Mouse (Mus musculus) gastrocnemius, postnatal 10 days (tissue): ENCODE measurements around the gene Col5a3. TPM values are rescaled to one million over a fixed set of nuclear protein-coding genes. Genes with fewer than 3 reads are reported as not detected.
"Not testable (repeated sequence)": the region's sequence is repeated elsewhere in the genome, so short reads cannot be mapped to it uniquely, and the experiment has no call there.

Experiments used
- DNase-seq: peaks from one replicate; pipeline ENCODE4 v3.0.0; 2021; ENCODE audit warnings: mixed read lengths
- long read RNA-seq, 2 experiments: library from polyadenylated mRNA; stranded (forward); transcript quantifications; one replicate each; pipeline ENCODE4 v2.0.0; 2021
- total RNA-seq, 2 experiments: library from RNA; stranded (reverse); gene quantifications; 2 replicates each; pipeline ENCODE4 v1.2.3; 2021

The Col5a3 gene
- total RNA-seq, result 10 to 100 TPM; 76.7 to 90.9 TPM
- long read RNA-seq, experiment 1, full-length matches to known transcripts, result 48 of 179 reads
- long read RNA-seq, experiment 1, partial matches to known transcripts, result 109 of 179 reads
- long read RNA-seq, experiment 1, other reads (novel, unspliced or antisense), result 22 of 179 reads
- long read RNA-seq, experiment 2, full-length matches to known transcripts, result 52 of 175 reads
- long read RNA-seq, experiment 2, partial matches to known transcripts, result 100 of 175 reads
- long read RNA-seq, experiment 2, other reads (novel, unspliced or antisense), result 23 of 175 reads

GRCm38 (mm10) chr9:20814521-20815272, at the start of gene Col5a3:
TSS of gene Col5a3 (minus strand) at chr9:20815067.
- peak; percentile 80 for DNase-seq

GRCm38 (mm10) chr9:20862225-20862624, 47.4 kb upstream of the Col5a3 start:
- DNase-seq, result no peak

GRCm38 (mm10) chr9:20861821-20862220, 47.0 kb upstream of the Col5a3 start:
- no peak for DNase-seq

GRCm38 (mm10) chr9:20859926-20860325, 45.1 kb upstream of the Col5a3 start:
- DNase-seq, result no peak

- DNase-seq, result peak; percentile 30
Observed at GRCm38 (mm10) chr9:20857131-20857530, 42.3 kb upstream of the Col5a3 start.

- DNase-seq, result no peak
Observed at GRCm38 (mm10) chr9:20850179-20850578, 35.3 kb upstream of the Col5a3 start.

GRCm38 (mm10) chr9:20842670-20843069, 27.8 kb upstream of the Col5a3 start:
- no peak for DNase-seq

GRCm38 (mm10) chr9:20842211-20842610, 27.3 kb upstream of the Col5a3 start:
- no peak for DNase-seq

GRCm38 (mm10) chr9:20838931-20839330, 24.1 kb upstream of the Col5a3 start:
- no peak for DNase-seq

GRCm38 (mm10) chr9:20837184-20837947, 22.5 kb upstream of the Col5a3 start:
- no peak for DNase-seq

GRCm38 (mm10) chr9:20835431-20835954, 20.6 kb upstream of the Col5a3 start:
- not testable (repeated sequence) for DNase-seq

GRCm38 (mm10) chr9:20834881-20835280, 20.0 kb upstream of the Col5a3 start:
- DNase-seq, result no peak

- peak; percentile 100 for DNase-seq
Observed at GRCm38 (mm10) chr9:20830901-20831643, 16.2 kb upstream of the Col5a3 start.

- DNase-seq, result no peak
Observed at GRCm38 (mm10) chr9:20828127-20828526, 13.3 kb upstream of the Col5a3 start.

- peak; percentile 45 for DNase-seq
Observed at GRCm38 (mm10) chr9:20825781-20826180, 10.9 kb upstream of the Col5a3 start.

- DNase-seq, result no peak
Observed at GRCm38 (mm10) chr9:20822821-20823220, 8.0 kb upstream of the Col5a3 start.

GRCm38 (mm10) chr9:20820001-20820400, 5.1 kb upstream of the Col5a3 start:
- no peak for DNase-seq

- no peak for DNase-seq
Observed at GRCm38 (mm10) chr9:20818236-20818635, 3.4 kb upstream of the Col5a3 start, which contains the start of gene Rdh8. TSS of gene Rdh8 (plus strand) at chr9:20818503.

GRCm38 (mm10) chr9:20812537-20813271, 2.2 kb downstream of the Col5a3 start:
- DNase-seq, result peak; percentile 69

- no peak for DNase-seq
Observed at GRCm38 (mm10) chr9:20810773-20811172, 4.1 kb downstream of the Col5a3 start.

GRCm38 (mm10) chr9:20810271-20810670, 4.6 kb downstream of the Col5a3 start:
- DNase-seq, result no peak
